Mouse (Mus musculus): ENCODE results near the gene Chchd1. TPM values are rescaled to one million over a fixed set of nuclear protein-coding genes. Genes with fewer than 3 reads are reported as not detected.

Gene Chchd1
- polyA plus RNA-seq, 1 experiment, result not detected

- WGBS, result 90% methylated on average over 6 of the region's 6 CpGs
- TF ChIP-seq POLR2A (IDR thresholded peaks at IDR 0.05; ENCODE audit: insufficient read depth, low read depth, low read length) (no peak), CTCF (IDR thresholded peaks at IDR 0.05; ENCODE audit: insufficient read depth, low read depth, low read length) (no peak)
Observed at GRCm38 (mm10) chr14:20725660-20726339, 23.0 kb downstream of the Chchd1 start.

GRCm38 (mm10) chr14:20729871-20730270 lies 27.1 kb downstream of the Chchd1 start:
- WGBS, result 90% methylated on average over 9 of the region's 9 CpGs
- H3K27ac ChIP-seq (ENCODE audit: insufficient read depth, low read depth, low read length), result no peak overlapping the region
- H3K4me3 ChIP-seq (ENCODE audit: insufficient read depth, low read depth, low read length), result no peak overlapping the region
- TF ChIP-seq POLR2A (IDR thresholded peaks at IDR 0.05; ENCODE audit: insufficient read depth, low read depth, low read length), result no peak
- H3K4me1 ChIP-seq (ENCODE audit: control insufficient read depth, insufficient read depth, low read length), result no peaks in the 10 kb centered on the region

More at GRCm38 (mm10) chr14:20725660-20726339, 23.0 kb downstream of the Chchd1 start:
- Histone ChIP-seq H3K27ac (ENCODE audit: insufficient read depth, low read depth, low read length) (no peak overlapping the region), H3K4me3 (ENCODE audit: insufficient read depth, low read depth, low read length) (no peak overlapping the region), H3K4me1 (ENCODE audit: control insufficient read depth, insufficient read depth, low read length) (no peaks in the 10 kb centered on the region)

- TF ChIP-seq POLR2A (IDR thresholded peaks at IDR 0.05; ENCODE audit: insufficient read depth, low read depth, low read length) (no peak), CTCF (IDR thresholded peaks at IDR 0.05; ENCODE audit: insufficient read depth, low read depth, low read length) (no peak)
- H3K27ac ChIP-seq (ENCODE audit: insufficient read depth, low read depth, low read length), result no peak overlapping the region
- WGBS, result 83% methylated on average over 9 of the region's 9 CpGs
- H3K4me3 ChIP-seq (ENCODE audit: insufficient read depth, low read depth, low read length), result no peak overlapping the region
- peaks cover 7% of the 10 kb centered on the region; the same call in 1 of the 2 replicates for H3K4me1 ChIP-seq (ENCODE audit: control insufficient read depth, insufficient read depth, low read length)
Observed at GRCm38 (mm10) chr14:20730853-20731602, 28.2 kb downstream of the Chchd1 start.

- WGBS, result 46% methylated on average over 12 of the region's 12 CpGs
- H3K4me3 ChIP-seq (ENCODE audit: insufficient read depth, low read depth, low read length), result peak overlapping the region; percentile 61
- TF ChIP-seq POLR2A (IDR thresholded peaks at IDR 0.05; ENCODE audit: insufficient read depth, low read depth, low read length) (no peak), CTCF (IDR thresholded peaks at IDR 0.05; ENCODE audit: insufficient read depth, low read depth, low read length) (no peak)
- no peak overlapping the region for H3K27ac ChIP-seq (ENCODE audit: insufficient read depth, low read depth, low read length)
- peaks cover 8% of the 10 kb centered on the region; the same call in 1 of the 2 replicates for H3K4me1 ChIP-seq (ENCODE audit: control insufficient read depth, insufficient read depth, low read length)
Observed at GRCm38 (mm10) chr14:20733041-20733951, 30.5 kb downstream of the Chchd1 start.

GRCm38 (mm10) chr14:20733952-20734774 lies 31.4 kb downstream of the Chchd1 start, which contains the start of gene Ndst2:
Ndst2 (minus strand) TSS chr14:20734562.
- under 1% methylated on average over 81 of the region's 81 CpGs for WGBS
- H3K4me1 ChIP-seq (ENCODE audit: control insufficient read depth, insufficient read depth, low read length), result peaks cover 8% of the 10 kb centered on the region; the same call in 1 of the 2 replicates
- peak within 1 kb of the TSS; percentile 52 for H3K27ac ChIP-seq (ENCODE audit: insufficient read depth, low read depth, low read length)
- TF ChIP-seq CTCF (IDR thresholded peaks at IDR 0.05; ENCODE audit: insufficient read depth, low read depth, low read length) (0 out of 2 replicates have a peak, but pooled peaks have one; percentile 13), POLR2A (IDR thresholded peaks at IDR 0.05; ENCODE audit: insufficient read depth, low read depth, low read length) (peak; percentile 87)
- peak within 1 kb of the TSS; percentile 61 for H3K4me3 ChIP-seq (ENCODE audit: insufficient read depth, low read depth, low read length)

GRCm38 (mm10) chr14:20735052-20735451 lies 32.2 kb downstream of the Chchd1 start:
- peak overlapping the region; percentile 46; the same call in 1 of the 2 replicates for H3K27ac ChIP-seq (ENCODE audit: insufficient read depth, low read depth, low read length)
- no peak for TF ChIP-seq CTCF (IDR thresholded peaks at IDR 0.05; ENCODE audit: insufficient read depth, low read depth, low read length)
- no peak for TF ChIP-seq POLR2A (IDR thresholded peaks at IDR 0.05; ENCODE audit: insufficient read depth, low read depth, low read length)
- H3K4me3 ChIP-seq (ENCODE audit: insufficient read depth, low read depth, low read length), result no peak overlapping the region
- H3K4me1 ChIP-seq (ENCODE audit: control insufficient read depth, insufficient read depth, low read length), result peaks cover 8% of the 10 kb centered on the region; the same call in 1 of the 2 replicates
- 29% methylated on average over 2 of the region's 2 CpGs for WGBS

- WGBS, result 83% methylated on average over 13 of the region's 13 CpGs
- H3K4me3 ChIP-seq (ENCODE audit: insufficient read depth, low read depth, low read length), result no peak overlapping the region
- no peak for TF ChIP-seq POLR2A (IDR thresholded peaks at IDR 0.05; ENCODE audit: insufficient read depth, low read depth, low read length)
- TF ChIP-seq CTCF (IDR thresholded peaks at IDR 0.05; ENCODE audit: insufficient read depth, low read depth, low read length), result no peak
Observed at GRCm38 (mm10) chr14:20735892-20736390, 33.1 kb downstream of the Chchd1 start.

More at GRCm38 (mm10) chr14:20735892-20736390, 33.1 kb downstream of the Chchd1 start:
- H3K4me1 ChIP-seq (ENCODE audit: control insufficient read depth, insufficient read depth, low read length), result peaks cover 8% of the 10 kb centered on the region; the same call in 1 of the 2 replicates
- no peak overlapping the region for H3K27ac ChIP-seq (ENCODE audit: insufficient read depth, low read depth, low read length)
